In genomic region chr11:11570747-11571146, GRCm38 (mm10) we compare ENCODE assay signal across 40 mouse cellular contexts. TPM values are rescaled to one million over a fixed set of nuclear protein-coding genes. Genes with fewer than 3 reads are reported as not detected.
DNase-seq lines count a peak whose midpoint lies in the region; ATAC-seq and TF ChIP-seq lines count a peak whose summit lies in the region.
"Had no signal": no experiment of that assay in that cellular context is flagged by ENCODE, and none has a peak within 500 bp of the region (broad histone marks: within the 10 kb centered on the region; RNA-seq: fewer than 3 reads in every experiment).

No protein-coding gene starts in this region.

- H3K4me3 ChIP-seq in spleen, adult 2 months (ENCODE audit: extremely low read depth, insufficient read depth, insufficient read length), result no peak overlapping the region
- no peak overlapping the region for H3K4me3 ChIP-seq in liver, embryonic 11.5 days (ENCODE audit: low read depth, low read length)
- H3K4me3 ChIP-seq in liver, embryonic 16.5 days (ENCODE audit: low read depth, low read length), result no peak overlapping the region
- H3K4me3 ChIP-seq in midbrain, embryonic 10.5 days, result no peak overlapping the region
- H3K4me3 ChIP-seq: embryonic facial prominence, embryonic 12.5 days; forebrain, embryonic 15.5 days; gastrocnemius, adult 2 months; heart, adult 2 months; heart, embryonic 12.5 days; hindbrain, embryonic 15.5 days; kidney, embryonic 15.5 days; layer of hippocampus, adult 2 months; limb, embryonic 10.5 days; limb, embryonic 15.5 days; lung, embryonic 15.5 days; myocyte; neural tube, embryonic 12.5 days had no signal

- peak overlapping the region; percentile 58; the same call in 1 of the 2 replicates for H3K27ac ChIP-seq in spleen, adult 2 months (ENCODE audit: insufficient read depth, low read length)
- H3K27ac ChIP-seq in liver, embryonic 11.5 days (ENCODE audit: low read depth, low read length), result peak overlapping the region; percentile 43
- H3K27ac ChIP-seq in liver, embryonic 16.5 days (ENCODE audit: low read length), result peak overlapping the region; percentile 63; the same call in 1 of the 2 replicates
- no peak overlapping the region for H3K27ac ChIP-seq in midbrain, embryonic 10.5 days (replicated peaks)
- H3K27ac ChIP-seq: embryonic facial prominence, embryonic 12.5 days; forebrain, embryonic 15.5 days; gastrocnemius, adult 2 months; heart, adult 2 months; hindbrain, embryonic 15.5 days; kidney, embryonic 15.5 days; layer of hippocampus, adult 2 months; limb, embryonic 10.5 days; limb, embryonic 15.5 days; lung, embryonic 15.5 days; neural tube, embryonic 12.5 days had no signal

- H3K4me1 ChIP-seq in spleen, adult 2 months (ENCODE audit: control insufficient read depth, insufficient read depth, insufficient read length), result peaks cover 20% of the 10 kb centered on the region; the same call in 1 of the 2 replicates
- peaks cover 19% of the 10 kb centered on the region for H3K4me1 ChIP-seq in liver, embryonic 11.5 days (replicated peaks; ENCODE audit: control insufficient read depth, insufficient read depth, low read length)
- peaks cover 21% of the 10 kb centered on the region for H3K4me1 ChIP-seq in liver, embryonic 16.5 days (ENCODE audit: control insufficient read depth, low read depth, low read length)
- H3K4me1 ChIP-seq in midbrain, embryonic 10.5 days, result no peaks in the 10 kb centered on the region
- H3K4me1 ChIP-seq: embryonic facial prominence, embryonic 12.5 days; forebrain, embryonic 15.5 days; heart, embryonic 12.5 days; hindbrain, embryonic 15.5 days; kidney, embryonic 15.5 days; limb, embryonic 10.5 days; limb, embryonic 15.5 days; lung, embryonic 15.5 days; neural tube, embryonic 12.5 days had no signal

- peak; percentile 77 for ATAC-seq in liver, embryonic 11.5 days (replicated peaks; ENCODE audit: low FRiP score)
- peak; percentile 67 for ATAC-seq in liver, embryonic 16.5 days (ENCODE audit: low read depth)
- ATAC-seq: activated CD4-positive, CD25-positive, alpha-beta regulatory T cell, adult 4 months; forebrain, embryonic 15.5 days; inflammation-experienced regulatory T-cells, adult 6 months had no signal

- TF ChIP-seq POLR2A in spleen, adult 2 months (IDR thresholded peaks at IDR 0.05; ENCODE audit: low read depth, low read length), result no peak

- H3K4me2 ChIP-seq in liver, embryonic 11.5 days, result peak overlapping the region; percentile 39
- peak overlapping the region; percentile 12; the same call in 1 of the 2 replicates for H3K4me2 ChIP-seq in liver, embryonic 16.5 days (ENCODE audit: low read depth, low read length)
- H3K4me2 ChIP-seq: embryonic facial prominence, embryonic 12.5 days; forebrain, embryonic 15.5 days; heart, embryonic 12.5 days; hindbrain, embryonic 15.5 days; kidney, embryonic 15.5 days; limb, embryonic 15.5 days; lung, embryonic 15.5 days; neural tube, embryonic 12.5 days had no signal

- H3K27me3 ChIP-seq in spleen, adult 2 months (ENCODE audit: control insufficient read depth, insufficient read depth, low read length), result no peaks in the 10 kb centered on the region
- H3K27me3 ChIP-seq in liver, embryonic 11.5 days (replicated peaks; ENCODE audit: control insufficient read depth, insufficient read depth, low read length), result no peaks in the 10 kb centered on the region
- H3K27me3 ChIP-seq in liver, embryonic 16.5 days (ENCODE audit: control insufficient read depth, insufficient read depth, low read depth, low read length), result no peaks in the 10 kb centered on the region
- no peaks in the 10 kb centered on the region for H3K27me3 ChIP-seq in midbrain, embryonic 10.5 days (ENCODE audit: low read depth, poor library complexity, severe bottlenecking)
- H3K27me3 ChIP-seq: embryonic facial prominence, embryonic 12.5 days; forebrain, embryonic 15.5 days; heart, embryonic 12.5 days; hindbrain, embryonic 15.5 days; kidney, embryonic 15.5 days; limb, embryonic 15.5 days; lung, embryonic 15.5 days; neural tube, embryonic 12.5 days had no signal

- no peak for DNase-seq in spleen, adult 2 months (ENCODE audit: low read depth in 1 of 2, low spot score in 2 of 2)
- no peak for DNase-seq in spleen, postnatal 14 days (ENCODE audit: low spot score in 2 of 2)
- DNase-seq in liver, embryonic 11.5 days (ENCODE audit: low spot score), result no peak
- no peak for DNase-seq in lung, postnatal 36 days
- no peak for DNase-seq in layer of hippocampus, postnatal 14 days (ENCODE audit: low spot score in 2 of 2)
- no peak for DNase-seq in midbrain, embryonic 10.5 days (ENCODE audit: low spot score)
- DNase-seq: adrenal gland, adult 8-10 months; cerebellum, adult 11 months; cerebellum, adult 9-11 months; embryo, embryonic 11 days; gastrocnemius, adult 2 months; gastrocnemius, postnatal 36 days; heart, adult 2 months; kidney, adult 11 months; kidney, postnatal 36 days; lung, postnatal 4 days; right cerebral cortex, adult 18-20 months; spleen, adult 18-20 months; thymus, adult 2 months had no signal

- H3K9ac ChIP-seq in liver, embryonic 11.5 days (ENCODE audit: low read depth, low read length), result no peak overlapping the region
- 0 out of 2 replicates have a peak overlapping the region, but pooled peaks have one; percentile 1 for H3K9ac ChIP-seq in liver, embryonic 16.5 days (ENCODE audit: low read depth, low read length)
- H3K9ac ChIP-seq: embryonic facial prominence, embryonic 12.5 days; forebrain, embryonic 15.5 days; heart, embryonic 12.5 days; hindbrain, embryonic 15.5 days; kidney, embryonic 15.5 days; limb, embryonic 15.5 days; lung, embryonic 15.5 days; neural tube, embryonic 12.5 days had no signal

- H3K36me3 ChIP-seq in spleen, adult 2 months (ENCODE audit: control insufficient read depth, insufficient read depth, low read length), result no peaks in the 10 kb centered on the region
- H3K36me3 ChIP-seq in liver, embryonic 11.5 days (ENCODE audit: control insufficient read depth, insufficient read depth, low read length), result no peaks in the 10 kb centered on the region
- H3K36me3 ChIP-seq in liver, embryonic 16.5 days (ENCODE audit: control insufficient read depth, insufficient read depth), result no peaks in the 10 kb centered on the region
- no peaks in the 10 kb centered on the region for H3K36me3 ChIP-seq in midbrain, embryonic 10.5 days
- H3K36me3 ChIP-seq: embryonic facial prominence, embryonic 12.5 days; forebrain, embryonic 15.5 days; heart, embryonic 12.5 days; hindbrain, embryonic 15.5 days; kidney, embryonic 15.5 days; limb, embryonic 10.5 days; limb, embryonic 15.5 days; lung, embryonic 15.5 days; neural tube, embryonic 12.5 days had no signal

- no peaks in the 10 kb centered on the region for H3K9me3 ChIP-seq in liver, embryonic 11.5 days (ENCODE audit: control insufficient read depth, low read length)
- no peaks in the 10 kb centered on the region for H3K9me3 ChIP-seq in liver, embryonic 16.5 days (replicated peaks; ENCODE audit: control insufficient read depth, low read length)
- no peaks in the 10 kb centered on the region for H3K9me3 ChIP-seq in midbrain, embryonic 10.5 days (replicated peaks)
- H3K9me3 ChIP-seq: embryonic facial prominence, embryonic 12.5 days; forebrain, embryonic 15.5 days; heart, embryonic 12.5 days; hindbrain, embryonic 15.5 days; kidney, embryonic 15.5 days; limb, embryonic 10.5 days; limb, embryonic 15.5 days; lung, embryonic 15.5 days; neural tube, embryonic 12.5 days had no signal

- TF ChIP-seq CTCF in spleen, adult 2 months (IDR thresholded peaks at IDR 0.05; ENCODE audit: extremely low read depth, insufficient read depth, insufficient read length, insufficient replicate concordance), result no peak

RNA-seq across cellular contexts. Expression of gene 4930512M02Rik, which starts 56.9 kb away (rescaled TPM):
- polyA plus RNA-seq in spleen, adult 2 months (2012; rRNA removed), result not detected in 2 replicates
- not detected in 2 replicates for polyA plus RNA-seq in liver, embryonic 11.5 days (2014; fragmentation: Nextera tagmentation; extraction: Ambion mirVana)
- polyA plus RNA-seq in liver, embryonic 16.5 days (2015; fragmentation: Nextera tagmentation; extraction: Ambion mirVana), result not detected in 2 replicates
- total RNA-seq in layer of hippocampus, postnatal 14 days (2021), result not detected
- not detected in 2 replicates for polyA plus RNA-seq in midbrain, embryonic 10.5 days (2016; fragmentation: Nextera tagmentation; extraction: Ambion mirVana)
- total RNA-seq: adrenal gland, adult 8-10 months; adrenal gland, postnatal 4 days; gastrocnemius, adult 2 months; gastrocnemius, postnatal 36 days; heart, adult 2 months; hematopoietic stem cell, adult 5-6 weeks; layer of hippocampus, adult 2 months; layer of hippocampus, postnatal 25 days; left cerebral cortex, postnatal 10 days; midbrain, postnatal 0 days had no signal
- polyA plus RNA-seq: activated CD4-positive, CD25-positive, alpha-beta regulatory T cell, adult 4 months; embryonic facial prominence, embryonic 12.5 days; forebrain, embryonic 15.5 days; frontal cortex, adult 2 months; heart, adult 2 months; heart, embryonic 12.5 days; heart, postnatal 0 days; hindbrain, embryonic 15.5 days; inflammation-experienced regulatory T-cells, adult 6 months; kidney, embryonic 15.5 days; limb, embryonic 10.5 days; limb, embryonic 15.5 days; lung, embryonic 15.5 days; midbrain, postnatal 0 days; myocyte; neural tube, embryonic 12.5 days; thymus, adult 2 months had no signal
